Mouse (Mus musculus): ENCODE data around the gene 1700092M07Rik.

The 1700092M07Rik gene

GRCm38 (mm10) chr19:8740603-8741002 is at the start of gene 1700092M07Rik:
1700092M07Rik (plus strand) TSS chr19:8740718.
- no peak for DNase-seq (ENCODE audit: low spot score)

- DNase-seq (ENCODE audit: low spot score), result no peak
Measured at GRCm38 (mm10) chr19:8691871-8692539, 48.5 kb upstream of the 1700092M07Rik start.

- DNase-seq (ENCODE audit: low spot score), result no peak
Measured at GRCm38 (mm10) chr19:8692740-8693139, 47.8 kb upstream of the 1700092M07Rik start.

- peak; percentile 43 for DNase-seq (ENCODE audit: low spot score)
Measured at GRCm38 (mm10) chr19:8695330-8695729, 45.2 kb upstream of the 1700092M07Rik start.

- no peak for DNase-seq (ENCODE audit: low spot score)
Measured at GRCm38 (mm10) chr19:8699652-8700051, 40.9 kb upstream of the 1700092M07Rik start.

- no peak for DNase-seq (ENCODE audit: low spot score)
Measured at GRCm38 (mm10) chr19:8702458-8702857, 38.1 kb upstream of the 1700092M07Rik start.

- no peak for DNase-seq (ENCODE audit: low spot score)
Measured at GRCm38 (mm10) chr19:8703571-8703970, 36.9 kb upstream of the 1700092M07Rik start.

- no peak for DNase-seq (ENCODE audit: low spot score)
Measured at GRCm38 (mm10) chr19:8705026-8705708, 35.4 kb upstream of the 1700092M07Rik start.

- DNase-seq (ENCODE audit: low spot score), result no peak
Measured at GRCm38 (mm10) chr19:8706132-8706667, 34.3 kb upstream of the 1700092M07Rik start.

- DNase-seq (ENCODE audit: low spot score), result no peak
Measured at GRCm38 (mm10) chr19:8706930-8707329, 33.6 kb upstream of the 1700092M07Rik start.

GRCm38 (mm10) chr19:8708954-8709353 is 31.6 kb upstream of the 1700092M07Rik start:
- DNase-seq (ENCODE audit: low spot score), result no peak

- peak; percentile 51 for DNase-seq (ENCODE audit: low spot score)
Measured at GRCm38 (mm10) chr19:8710057-8710456, 30.5 kb upstream of the 1700092M07Rik start.

GRCm38 (mm10) chr19:8711506-8711905 is 29.0 kb upstream of the 1700092M07Rik start:
- no peak for DNase-seq (ENCODE audit: low spot score)

- DNase-seq (ENCODE audit: low spot score), result no peak
Measured at GRCm38 (mm10) chr19:8711949-8712869, 28.3 kb upstream of the 1700092M07Rik start.

- peak; percentile 79 for DNase-seq (ENCODE audit: low spot score)
Measured at GRCm38 (mm10) chr19:8712870-8713305, 27.6 kb upstream of the 1700092M07Rik start.

- DNase-seq (ENCODE audit: low spot score), result peak; percentile 95
Measured at GRCm38 (mm10) chr19:8713306-8713996, 27.1 kb upstream of the 1700092M07Rik start.

- DNase-seq (ENCODE audit: low spot score), result no peak
Measured at GRCm38 (mm10) chr19:8713997-8714652, 26.4 kb upstream of the 1700092M07Rik start.

GRCm38 (mm10) chr19:8714653-8715481 is 25.7 kb upstream of the 1700092M07Rik start:
- no peak for DNase-seq (ENCODE audit: low spot score)

GRCm38 (mm10) chr19:8715868-8716766 is 24.4 kb upstream of the 1700092M07Rik start:
- DNase-seq (ENCODE audit: low spot score), result no peak

All from urinary bladder, postnatal 14 days (tissue).